Mouse (Mus musculus) hindbrain, embryonic 16.5 days (tissue): ENCODE results near the gene Gpr161. TPM values are rescaled to one million over a fixed set of nuclear protein-coding genes. Genes with fewer than 3 reads are reported as not detected.

Experiments used
- ATAC-seq: fragments of 200-750 bp; cut with Nextera tagmentation; 2 replicates; pipeline ENCODE4 v1.8.0; 2017; ENCODE audit warnings: moderate TSS enrichment, moderate library complexity
- H3K27ac ChIP-seq: fragments of 300-500 bp; sonication (generic); 2 replicates; pipeline ENCODE4 v1.5.1; 2014; ENCODE audit warnings: low read depth, mild to moderate bottlenecking, control low read depth, low read length, moderate library complexity
- H3K27me3 ChIP-seq: fragments of 300-500 bp; sonication (generic); replicated peaks from 2 replicates; pipeline ENCODE4 v1.6.1; 2014; ENCODE audit warnings: low read length; ENCODE audit not compliant: control insufficient read depth, insufficient read depth
- H3K36me3 ChIP-seq: fragments of 300-500 bp; sonication (generic); 2 replicates; pipeline ENCODE4 v1.6.1; 2014; ENCODE audit warnings: mild to moderate bottlenecking, low read length, moderate library complexity, mixed read lengths; ENCODE audit not compliant: control insufficient read depth, insufficient read depth
- H3K4me1 ChIP-seq: fragments of 300-500 bp; sonication (generic); 2 replicates; pipeline ENCODE4 v1.6.1; 2014; ENCODE audit warnings: low read depth, low read length; ENCODE audit not compliant: control insufficient read depth, insufficient read depth
- H3K4me2 ChIP-seq: fragments of 300-500 bp; sonication (generic); 2 replicates; pipeline ENCODE4 v1.6.1; 2014; ENCODE audit warnings: mild to moderate bottlenecking, low read length, control low read depth, moderate library complexity
- H3K4me3 ChIP-seq: fragments of 300-500 bp; sonication (generic); 2 replicates; pipeline ENCODE4 v1.5.1; 2014; ENCODE audit warnings: mild to moderate bottlenecking, low read length, control low read depth, moderate library complexity
- H3K9ac ChIP-seq: fragments of 300-500 bp; sonication (generic); 2 replicates; pipeline ENCODE4 v1.6.1; 2014; ENCODE audit warnings: low read depth, mild to moderate bottlenecking, control low read depth, low read length, moderate library complexity
- H3K9me3 ChIP-seq: fragments of 300-500 bp; sonication (generic); 2 replicates; pipeline ENCODE4 v1.6.1; 2014; ENCODE audit warnings: mild to moderate bottlenecking, low read length, moderate library complexity; ENCODE audit not compliant: control insufficient read depth
- WGBS: fragments of 180-500 bp; shearing (Covaris S2); extraction: QIAGEN DNeasy Blood & Tissue Kit; methylation state at CpG from one replicate; pipeline ENCODE4 v1.1.7; 2014; 5-methylcytosine and 5-hydroxymethylcytosine counted together
- polyA plus RNA-seq: library from polyadenylated mRNA; unstranded; fragments of >200 nt; fragmentation: Nextera tagmentation; extraction: Ambion mirVana; gene quantifications from 2 replicates; pipeline ENCODE4 v1.2.1, GENCODE M21; 2015

Gpr161 gene
- 3.0 and 3.3 TPM in 2 replicates for polyA plus RNA-seq

DNA sequence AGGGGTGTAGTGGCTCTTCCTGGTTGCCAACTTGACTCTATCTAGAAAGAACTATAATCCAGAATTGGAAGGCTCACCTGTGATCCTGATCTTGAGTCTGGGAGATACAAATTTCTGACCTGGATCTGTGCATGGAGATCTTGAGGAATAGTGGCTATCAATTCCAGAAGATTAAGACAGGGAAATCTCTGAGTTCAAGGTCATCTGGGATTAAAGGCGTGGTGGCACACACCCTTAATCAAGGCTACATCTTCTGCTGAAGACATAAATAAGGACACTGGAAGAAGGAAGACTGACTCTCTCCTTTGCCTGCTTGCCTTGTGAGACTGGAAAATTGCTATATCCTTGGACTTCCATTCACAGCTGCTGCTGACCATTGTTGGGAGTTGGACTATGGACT lies at the start of gene Gpr161:
Gpr161 (plus strand) TSS at position 301 of the 400 bp plus-strand sequence.
- Histone ChIP-seq H3K9ac (no peak within 1 kb of the TSS), H3K4me2 (no peak within 1 kb of the TSS), H3K27ac (no peak within 1 kb of the TSS), H3K36me3 (peaks cover 8% of the 10 kb centered on the region; the same call in 1 of the 2 replicates), H3K27me3 (no peaks in the 10 kb centered on the region), H3K9me3 (no peaks in the 10 kb centered on the region), H3K4me1 (no peaks in the 10 kb centered on the region), H3K4me3 (no peak within 1 kb of the TSS)
- WGBS, result 95% methylated on average over 1 of the region's 1 CpGs
- ATAC-seq, result no peak

DNA sequence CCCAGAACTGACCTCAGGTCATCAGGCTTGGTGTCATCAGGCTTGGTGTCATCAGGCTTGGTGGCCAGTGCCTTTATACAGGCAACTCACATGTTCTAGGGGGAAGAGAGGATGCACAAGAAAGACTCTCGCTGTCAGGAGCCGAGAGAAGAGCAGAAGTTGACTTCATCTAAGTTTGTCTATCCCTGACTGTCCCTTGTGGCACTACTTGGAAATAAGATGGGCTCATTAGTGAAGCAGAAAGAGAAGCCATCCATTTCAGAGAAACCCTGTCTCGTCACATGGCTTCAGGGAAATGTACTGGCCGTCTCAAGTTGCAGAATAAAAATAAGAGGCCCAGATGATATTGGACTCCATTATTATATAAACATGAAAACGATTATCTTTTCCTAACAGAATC lies 49.0 kb upstream of the Gpr161 start:
- WGBS, result 79% methylated on average over 5 of the region's 5 CpGs
- Histone ChIP-seq H3K4me2 (no peak overlapping the region), H3K27ac (no peak overlapping the region), H3K27me3 (no peaks in the 10 kb centered on the region), H3K9me3 (no peaks in the 10 kb centered on the region), H3K4me1 (no peaks in the 10 kb centered on the region), H3K9ac (no peak overlapping the region), H3K4me3 (no peak overlapping the region), H3K36me3 (no peaks in the 10 kb centered on the region)
- ATAC-seq, result no peak

DNA sequence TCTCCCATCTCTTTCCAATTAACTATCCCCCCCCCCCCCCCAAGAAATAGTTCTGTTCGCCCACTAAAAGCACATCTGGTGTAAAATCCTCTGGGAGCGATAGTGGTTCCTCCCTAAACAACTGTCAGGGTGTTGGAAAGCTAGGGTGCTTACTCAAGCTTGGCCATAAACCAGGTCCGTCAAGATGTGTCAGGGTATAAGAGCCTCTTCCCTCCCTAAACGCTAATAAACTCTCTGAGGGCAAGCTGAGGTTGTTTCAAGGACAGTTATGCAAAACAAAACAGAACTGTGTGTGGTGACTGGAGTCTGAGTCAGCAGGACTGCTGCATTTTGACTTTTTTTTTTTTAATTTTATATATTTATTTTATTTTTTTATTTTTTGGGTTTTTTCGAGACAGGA lies 48.5 kb upstream of the Gpr161 start:
- no peaks in the 10 kb centered on the region for H3K27me3 ChIP-seq
- no peaks in the 10 kb centered on the region for H3K4me1 ChIP-seq
- ATAC-seq, result no peak
- no peak overlapping the region for H3K4me2 ChIP-seq
- no peak overlapping the region for H3K27ac ChIP-seq
- H3K9me3 ChIP-seq, result no peaks in the 10 kb centered on the region
- H3K4me3 ChIP-seq, result no peak overlapping the region
- H3K36me3 ChIP-seq, result no peaks in the 10 kb centered on the region
- no peak overlapping the region for H3K9ac ChIP-seq
- 80% methylated on average over 5 of the region's 5 CpGs for WGBS

DNA sequence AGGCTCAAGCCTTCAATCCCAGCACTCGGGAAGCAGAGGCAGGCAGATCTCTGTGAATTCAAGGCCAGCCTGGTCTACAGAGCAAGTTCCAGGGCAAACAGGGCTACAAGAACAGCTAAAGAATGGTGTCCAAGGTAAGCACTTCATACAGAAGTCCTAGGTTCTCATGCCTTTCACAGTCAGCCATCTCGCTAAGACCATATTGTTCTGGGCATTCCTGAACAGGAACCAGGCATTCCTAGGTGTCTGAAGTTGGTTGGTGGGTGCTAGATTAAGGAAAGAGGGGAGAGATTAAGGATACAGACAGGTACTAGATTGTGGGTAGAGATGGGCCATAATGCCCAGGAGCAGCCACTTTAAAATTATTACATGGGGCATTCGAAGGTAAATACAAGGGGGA lies 47.8 kb upstream of the Gpr161 start:
- Histone ChIP-seq H3K4me1 (no peaks in the 10 kb centered on the region), H3K4me2 (no peak overlapping the region), H3K4me3 (no peak overlapping the region), H3K9me3 (no peaks in the 10 kb centered on the region), H3K36me3 (no peaks in the 10 kb centered on the region), H3K27me3 (no peaks in the 10 kb centered on the region), H3K9ac (no peak overlapping the region), H3K27ac (no peak overlapping the region)
- no peak for ATAC-seq
- 84% methylated on average over 3 of the region's 3 CpGs for WGBS

DNA sequence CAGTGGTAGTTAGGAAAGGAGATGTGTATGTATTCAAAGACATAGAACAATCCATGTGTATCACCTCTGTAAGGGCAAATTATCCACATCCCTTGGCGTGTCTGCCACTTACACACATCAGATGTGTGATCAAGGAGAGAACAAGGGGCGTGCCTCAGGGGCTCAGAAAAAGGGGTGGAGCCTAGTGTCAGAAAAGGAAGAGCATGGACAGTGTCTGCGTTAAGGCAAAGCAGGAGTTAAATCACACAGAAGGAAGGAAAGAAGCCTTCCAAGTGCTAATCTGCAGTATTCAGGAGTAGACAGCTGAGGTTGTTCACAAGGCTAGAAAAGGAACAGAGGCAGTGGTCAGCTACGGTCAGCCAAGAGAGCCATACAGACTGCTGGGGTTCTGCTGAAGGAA lies 46.7 kb upstream of the Gpr161 start:
- H3K9me3 ChIP-seq, result no peaks in the 10 kb centered on the region
- H3K4me1 ChIP-seq, result no peaks in the 10 kb centered on the region
- no peaks in the 10 kb centered on the region for H3K36me3 ChIP-seq
- 67% methylated on average over 4 of the region's 4 CpGs for WGBS
- H3K27me3 ChIP-seq, result no peaks in the 10 kb centered on the region
- H3K9ac ChIP-seq, result no peak overlapping the region
- H3K4me2 ChIP-seq, result no peak overlapping the region
- ATAC-seq, result no peak
- H3K27ac ChIP-seq, result no peak overlapping the region
- no peak overlapping the region for H3K4me3 ChIP-seq

DNA sequence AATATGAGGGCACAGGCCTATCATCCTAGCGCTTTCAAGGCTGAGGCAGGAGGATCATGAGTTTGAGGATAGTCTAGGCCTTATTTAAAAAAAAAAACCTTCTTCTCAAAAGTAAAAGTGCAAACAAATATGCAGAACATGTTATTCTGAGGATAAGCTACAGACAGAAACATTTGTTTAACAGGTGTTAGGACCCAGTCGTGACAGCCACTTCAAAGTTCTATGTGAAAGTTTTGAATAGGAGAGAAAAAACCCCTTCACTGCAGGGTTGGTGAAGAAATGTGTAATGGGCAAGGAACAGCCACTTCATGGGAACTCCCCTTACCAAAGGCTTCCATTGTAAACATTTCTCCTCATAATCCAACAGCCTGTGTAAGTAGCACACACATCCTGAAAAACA lies 45.0 kb upstream of the Gpr161 start:
- Histone ChIP-seq H3K27ac (no peak overlapping the region), H3K27me3 (no peaks in the 10 kb centered on the region), H3K9ac (no peak overlapping the region), H3K4me2 (no peak overlapping the region), H3K4me3 (no peak overlapping the region), H3K4me1 (no peaks in the 10 kb centered on the region), H3K36me3 (no peaks in the 10 kb centered on the region), H3K9me3 (no peaks in the 10 kb centered on the region)
- no peak for ATAC-seq
- WGBS, result 81% methylated on average over 2 of the region's 2 CpGs

DNA sequence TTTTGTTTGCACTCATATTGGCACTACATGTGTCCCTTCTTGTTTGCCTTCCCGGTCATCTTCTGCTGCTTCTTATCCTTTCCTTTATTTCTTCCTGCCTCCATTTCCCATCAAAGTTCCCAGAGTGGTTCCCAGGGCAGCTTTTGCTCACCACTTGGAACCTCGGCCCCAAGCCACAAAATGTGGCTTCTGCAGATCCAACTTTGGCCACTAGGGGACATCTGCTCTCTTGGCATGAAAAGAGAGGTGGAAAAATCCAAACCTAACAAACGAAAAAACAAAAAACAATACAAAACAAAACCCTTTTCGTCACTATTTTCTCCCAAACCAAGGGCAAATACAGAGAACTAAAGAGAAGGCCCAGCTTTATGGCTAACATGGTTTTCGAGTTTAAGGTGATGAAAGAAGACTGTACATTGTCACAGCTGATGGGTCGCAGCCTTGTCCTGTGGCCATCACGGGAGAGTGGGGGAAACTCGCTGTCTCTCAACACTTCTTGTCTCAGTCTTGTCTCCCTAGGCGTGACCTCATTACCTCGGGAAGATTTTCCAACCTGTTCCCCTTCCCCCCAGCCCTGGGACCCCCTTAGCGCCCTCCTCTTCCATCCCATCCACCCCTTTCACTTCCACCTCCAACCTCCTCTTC lies 43.4 kb upstream of the Gpr161 start:
- H3K9ac ChIP-seq, result no peak overlapping the region
- no peaks in the 10 kb centered on the region for H3K4me1 ChIP-seq
- H3K9me3 ChIP-seq, result no peaks in the 10 kb centered on the region
- ATAC-seq, result no peak
- H3K36me3 ChIP-seq, result no peaks in the 10 kb centered on the region
- WGBS, result 48% methylated on average over 11 of the region's 11 CpGs
- no peaks in the 10 kb centered on the region for H3K27me3 ChIP-seq
- H3K4me2 ChIP-seq, result no peak overlapping the region
- no peak overlapping the region for H3K4me3 ChIP-seq
- H3K27ac ChIP-seq, result no peak overlapping the region

DNA sequence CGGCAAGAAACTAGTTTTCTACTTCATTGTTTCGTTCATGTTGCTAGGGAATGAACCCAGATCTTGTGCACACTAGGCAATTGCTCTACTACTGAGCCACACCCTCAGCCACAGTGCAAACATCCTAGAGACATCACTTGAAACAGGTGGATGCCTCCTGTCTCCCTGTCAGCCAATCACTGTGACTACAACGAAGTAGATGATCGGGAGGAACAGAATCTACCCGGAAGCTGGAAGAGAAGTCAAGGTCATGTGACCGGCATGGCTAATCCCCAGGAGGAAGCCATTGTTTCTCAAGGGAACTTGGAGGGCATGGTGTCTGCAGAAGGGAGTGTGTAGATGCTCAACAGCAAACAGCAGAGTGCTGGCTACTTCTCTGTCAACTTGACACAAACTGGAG lies 20.6 kb upstream of the Gpr161 start:
- H3K4me3 ChIP-seq, result no peak overlapping the region
- no peaks in the 10 kb centered on the region for H3K9me3 ChIP-seq
- H3K36me3 ChIP-seq, result no peaks in the 10 kb centered on the region
- H3K27ac ChIP-seq, result no peak overlapping the region
- 87% methylated on average over 6 of the region's 6 CpGs for WGBS
- H3K9ac ChIP-seq, result no peak overlapping the region
- no peaks in the 10 kb centered on the region for H3K27me3 ChIP-seq
- ATAC-seq, result no peak
- peaks cover under 1% of the 10 kb centered on the region for H3K4me1 ChIP-seq
- no peak overlapping the region for H3K4me2 ChIP-seq

DNA sequence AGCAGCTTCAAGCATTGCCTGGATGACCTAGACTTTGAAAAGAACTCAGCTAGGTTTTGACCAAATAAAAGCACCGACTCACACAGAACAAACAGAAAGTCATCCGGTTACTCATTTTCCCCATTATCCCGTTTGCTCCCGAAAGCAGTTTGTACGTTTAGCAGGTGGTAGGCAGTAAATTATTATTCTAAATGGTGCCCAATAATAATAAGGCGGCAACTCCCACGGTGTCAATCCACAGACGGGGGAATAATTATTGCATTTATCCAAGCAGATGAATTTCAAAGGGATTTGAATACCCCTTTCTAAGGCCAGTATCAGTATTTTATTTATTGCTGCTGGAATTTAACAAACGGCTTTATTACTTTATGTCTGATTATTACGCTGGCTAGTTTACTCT lies 14.8 kb upstream of the Gpr161 start:
- 34% methylated on average over 10 of the region's 10 CpGs for WGBS
- no peaks in the 10 kb centered on the region for H3K9me3 ChIP-seq
- H3K27me3 ChIP-seq, result no peaks in the 10 kb centered on the region
- peak overlapping the region; percentile 33; the same call in 1 of the 2 replicates for H3K9ac ChIP-seq
- H3K36me3 ChIP-seq, result no peaks in the 10 kb centered on the region
- peaks cover 27% of the 10 kb centered on the region for H3K4me1 ChIP-seq
- peak overlapping the region; percentile 81 for H3K4me2 ChIP-seq
- H3K27ac ChIP-seq, result peak overlapping the region; percentile 87; the same call in 1 of the 2 replicates
- peak overlapping the region; percentile 88 for H3K4me3 ChIP-seq
- ATAC-seq, result no peak
